Mouse (Mus musculus): ENCODE measurements around the gene Cmah.

DNA sequence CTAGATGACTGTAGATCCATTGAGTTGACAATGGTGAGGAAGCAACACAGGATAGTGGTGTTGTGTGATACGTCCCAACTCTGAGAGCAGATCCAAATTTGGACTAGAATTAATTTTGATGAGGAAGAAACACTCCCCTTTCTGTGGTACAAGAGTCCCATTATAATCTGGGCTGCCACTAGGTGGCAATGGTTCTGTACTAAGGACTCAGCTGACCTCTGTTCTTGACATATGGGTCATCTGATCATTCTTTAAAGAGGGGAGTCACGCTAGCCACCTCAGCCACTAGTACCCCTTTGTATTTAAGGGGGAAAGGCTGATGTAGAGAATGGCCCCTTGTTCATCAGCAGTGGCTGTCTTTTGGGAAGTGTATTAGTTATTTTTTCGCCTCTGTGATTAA lies 10.7 kb downstream of the Cmah start:
- TF ChIP-seq CTCF (IDR thresholded peaks at IDR 0.05; ENCODE audit: insufficient read depth, low read length) (no peak), POLR2A (IDR thresholded peaks at IDR 0.05; ENCODE audit: borderline replicate concordance, extremely low read depth, low read depth, low read length) (no peak)

Measured in lung, adult 2 months (tissue).